Mouse (Mus musculus): ENCODE data around the gene Abcc12. TPM values are rescaled to one million over a fixed set of nuclear protein-coding genes. Genes with fewer than 3 reads are reported as not detected.

The Abcc12 gene
- total RNA-seq (2021): under 1 TPM; 0.28 to 0.65 TPM
- long read RNA-seq, experiment 1: 0 reads
- long read RNA-seq, experiment 2: 0 reads

DNA sequence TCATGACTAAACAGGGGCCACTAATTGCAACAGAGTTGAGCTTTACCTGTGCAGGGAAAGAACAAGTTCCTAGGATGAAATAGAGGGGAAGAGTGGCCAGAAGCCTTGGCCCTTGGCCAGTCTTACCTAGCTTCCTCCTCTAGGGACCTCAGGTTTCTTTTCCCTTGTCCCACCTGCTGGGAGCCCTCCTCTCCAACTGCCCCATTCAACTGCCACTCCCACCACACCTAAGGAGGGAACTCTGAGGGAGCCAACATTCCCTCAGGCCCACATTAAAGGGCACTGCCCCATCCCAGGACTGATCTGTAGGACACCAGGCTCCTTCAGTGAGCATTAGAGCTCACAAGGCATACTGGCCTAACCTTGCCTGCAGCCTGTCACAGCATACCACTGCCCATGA is at the start of gene Abcc12:
Gene Abcc12, minus strand, starts transcription at position 229 of the 400 bp plus-strand sequence.
- no peak for DNase-seq (ENCODE audit: low spot score in 2 of 2)

DNA sequence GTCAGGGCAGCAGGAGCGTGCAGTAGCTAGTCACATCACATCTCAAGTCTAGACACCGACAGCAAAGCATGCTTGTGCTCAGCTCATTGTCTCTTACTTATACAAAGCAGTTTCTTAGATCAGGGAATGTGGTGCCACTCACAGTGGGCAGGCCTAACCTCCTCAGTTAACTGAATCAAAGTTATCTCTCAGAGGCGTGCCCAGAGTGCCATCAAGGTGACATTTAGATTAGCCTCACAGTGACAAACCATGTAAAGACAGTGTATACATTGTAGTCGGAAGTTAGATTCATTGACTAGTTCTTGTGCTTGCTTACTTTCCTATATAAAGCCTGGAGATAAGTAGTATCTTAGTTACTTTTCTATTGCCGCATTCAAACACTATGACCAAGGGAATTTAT is 49.7 kb upstream of the Abcc12 start:
- DNase-seq (ENCODE audit: low spot score in 2 of 2): no peak

DNA sequence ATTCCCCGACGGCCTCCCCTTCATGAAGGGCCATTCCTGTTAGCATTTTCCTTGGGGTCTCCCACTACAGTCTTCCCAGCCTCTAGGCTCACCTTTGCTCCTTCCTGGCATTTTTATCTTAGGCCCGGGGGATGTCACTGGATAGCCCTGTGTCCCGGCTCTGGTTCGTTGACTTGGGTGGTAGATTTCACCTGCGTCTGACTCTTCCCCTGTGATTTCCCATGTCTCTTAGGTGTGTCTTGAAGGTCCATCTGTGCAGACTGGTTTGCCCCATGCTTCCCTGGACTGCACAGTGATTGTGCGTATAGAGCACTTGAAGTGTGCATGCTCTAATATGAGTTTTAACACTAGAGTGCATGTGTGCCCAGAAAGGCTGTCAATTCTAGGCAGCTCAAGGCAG is 44.4 kb upstream of the Abcc12 start:
- no peak for DNase-seq (ENCODE audit: low spot score in 2 of 2)

DNA sequence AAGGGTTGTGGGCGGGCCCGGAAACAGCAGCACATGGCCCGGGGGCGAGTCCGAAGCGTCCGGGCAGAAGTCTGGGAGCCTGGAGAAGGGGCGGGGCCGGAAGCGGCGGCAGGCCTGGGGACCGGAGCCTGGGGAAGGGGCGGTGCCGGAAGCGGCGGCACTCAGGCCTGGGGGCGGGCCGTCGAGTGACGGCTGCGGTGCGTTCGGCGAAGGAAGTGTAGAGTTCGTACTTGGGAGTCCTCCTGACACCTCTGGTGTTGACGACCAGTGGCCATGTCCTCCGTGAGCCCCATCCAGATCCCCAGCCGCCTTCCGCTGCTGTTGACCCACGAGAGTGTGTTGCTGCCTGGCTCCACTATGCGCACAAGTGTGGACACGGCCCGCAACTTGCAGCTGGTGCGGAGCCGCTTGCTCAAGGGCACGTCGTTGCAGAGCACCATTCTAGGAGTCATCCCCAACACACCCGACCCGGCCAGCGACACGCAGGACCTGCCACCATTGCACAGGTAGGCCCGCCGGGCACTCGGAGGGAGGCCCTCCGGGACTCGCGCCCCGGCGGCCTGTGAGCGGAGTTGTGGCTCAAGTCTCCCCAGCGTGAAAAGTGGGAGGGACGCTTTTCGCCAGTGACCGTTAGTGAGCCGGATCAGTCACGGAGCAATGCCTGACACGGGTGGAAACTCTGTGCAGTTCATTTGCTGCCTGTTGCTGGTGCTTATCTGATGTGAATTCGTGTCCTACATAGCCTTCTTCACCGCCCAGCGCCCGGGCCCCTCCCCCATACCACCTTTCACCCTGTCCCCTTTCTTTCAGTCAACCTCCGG is 43.6 kb upstream of the Abcc12 start, which contains the start of gene Lonp2:
Gene Lonp2, plus strand, starts transcription at position 133 of the 821 bp plus-strand sequence.
- DNase-seq (ENCODE audit: low spot score in 2 of 2): peak; percentile 98 to 99

DNA sequence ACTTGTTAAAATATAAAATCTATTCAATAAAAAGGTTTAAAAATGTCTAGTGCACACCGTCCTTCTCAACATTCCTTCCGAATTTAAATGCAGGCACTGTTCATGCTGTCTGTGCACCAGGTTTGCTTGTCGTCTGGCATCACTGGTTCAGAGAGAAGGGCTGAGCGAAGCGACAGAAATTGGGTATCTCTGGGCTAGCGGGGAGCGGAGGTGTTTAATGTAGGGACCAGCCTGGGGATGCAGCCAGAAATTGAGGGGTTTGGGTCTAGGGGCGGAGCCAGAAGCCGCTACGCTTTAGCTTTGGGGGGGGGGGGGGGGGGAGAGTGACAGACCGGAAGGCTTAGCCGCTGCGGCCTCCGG is 43.0 kb upstream of the Abcc12 start:
- no peak for DNase-seq (ENCODE audit: low spot score in 2 of 2)

DNA sequence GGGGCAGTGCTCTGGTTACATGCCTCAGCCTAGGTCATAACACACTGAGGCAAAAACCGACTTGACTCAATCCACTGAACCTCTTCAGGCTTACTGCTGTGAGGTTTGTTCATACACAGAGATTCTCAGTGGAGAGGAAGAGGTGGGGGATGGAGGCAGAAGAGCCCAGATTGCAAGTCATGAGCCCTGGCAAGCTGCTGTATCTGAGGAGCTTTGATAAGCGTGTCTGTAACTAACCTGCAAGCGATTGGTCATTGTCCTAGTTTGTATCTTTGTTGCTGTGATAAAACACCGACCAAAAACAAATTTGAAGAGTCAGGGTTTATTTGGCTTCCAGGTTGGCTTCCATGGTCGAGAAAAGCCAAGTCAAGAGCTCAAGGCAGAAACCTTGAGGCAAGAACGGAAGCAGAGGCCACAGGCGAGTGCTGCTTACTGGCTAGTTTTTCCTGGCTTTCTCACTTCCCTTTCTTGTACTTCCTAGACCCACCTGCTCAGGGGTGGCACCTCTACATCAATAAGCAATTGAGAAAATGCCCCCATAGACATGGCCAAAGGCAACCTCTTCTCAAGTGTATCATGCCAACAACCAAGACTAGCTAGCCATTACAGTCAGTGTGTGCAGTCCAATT is 37.4 kb upstream of the Abcc12 start:
- no peak for DNase-seq (ENCODE audit: low spot score in 2 of 2)

DNA sequence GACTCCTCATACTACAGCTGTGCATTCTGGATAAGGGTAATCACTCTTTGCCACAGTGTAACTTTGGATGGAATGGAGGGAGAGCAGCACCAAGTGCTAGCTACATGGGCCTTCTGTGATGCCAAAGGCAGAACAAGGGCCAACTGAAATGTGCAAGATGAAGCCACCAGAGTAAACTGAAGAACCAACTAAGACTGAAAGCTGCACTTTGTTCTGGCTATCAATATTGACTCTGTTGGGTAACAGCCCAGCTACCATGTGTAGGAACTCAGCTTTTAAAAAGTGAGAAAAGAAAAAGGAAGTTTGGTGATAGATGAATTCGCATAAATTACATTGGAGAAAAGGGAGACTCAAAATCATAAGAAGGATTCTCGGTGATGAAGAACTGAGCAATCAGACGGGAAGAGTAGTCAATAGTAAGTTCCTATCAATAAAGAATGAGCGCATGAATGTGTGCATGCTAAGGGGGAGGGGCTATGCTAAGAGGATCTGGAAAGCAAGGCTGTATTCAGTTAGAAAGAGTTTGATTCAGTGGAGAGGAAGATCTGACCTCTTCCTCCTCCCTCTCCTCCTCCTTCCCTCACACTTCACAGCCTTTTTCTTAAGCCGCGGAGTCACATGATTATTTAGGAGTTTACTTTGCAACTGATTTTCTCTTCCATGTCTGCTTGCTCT is 34.7 kb upstream of the Abcc12 start:
- DNase-seq (ENCODE audit: low spot score in 2 of 2): no peak

DNA sequence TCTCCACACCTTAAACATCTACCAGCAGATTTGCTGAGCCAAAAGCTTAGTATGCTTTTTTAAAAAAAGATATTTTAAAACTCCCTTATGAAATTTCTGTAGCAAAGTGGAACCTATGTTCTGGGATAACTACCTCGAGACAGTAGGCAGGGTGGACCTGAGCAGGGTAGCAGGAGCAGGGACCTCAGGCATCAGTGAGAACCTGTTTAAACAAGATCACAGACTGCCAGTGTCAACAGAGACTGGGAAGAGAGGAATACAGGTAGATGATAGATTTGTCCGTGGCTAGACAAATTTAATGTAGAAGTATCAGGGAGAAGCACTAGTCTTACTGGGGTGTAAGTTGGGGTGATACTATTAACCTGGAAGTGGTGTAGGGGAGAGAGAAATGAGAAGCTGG is 33.3 kb upstream of the Abcc12 start:
- no peak for DNase-seq (ENCODE audit: low spot score in 2 of 2)

DNA sequence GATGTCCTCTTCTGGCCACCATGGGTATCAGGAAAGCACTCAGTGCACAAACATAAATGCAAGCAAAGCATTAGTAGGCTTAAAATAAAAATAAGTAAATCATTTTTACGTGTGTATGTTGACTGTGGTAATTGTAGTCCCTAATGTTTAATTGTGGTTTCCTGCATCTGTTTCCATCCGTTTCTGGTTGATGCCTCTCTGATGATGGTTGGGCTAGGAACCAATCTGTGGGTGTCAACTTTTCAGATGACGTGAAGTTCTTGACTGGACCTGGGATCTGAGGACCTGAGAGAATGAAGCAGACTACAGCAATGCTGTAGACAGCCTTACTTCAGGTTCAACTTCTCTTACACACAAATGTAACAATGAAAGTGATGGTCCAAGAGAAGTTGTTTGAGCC is 24.2 kb upstream of the Abcc12 start:
- no peak for DNase-seq (ENCODE audit: low spot score in 2 of 2)

DNA sequence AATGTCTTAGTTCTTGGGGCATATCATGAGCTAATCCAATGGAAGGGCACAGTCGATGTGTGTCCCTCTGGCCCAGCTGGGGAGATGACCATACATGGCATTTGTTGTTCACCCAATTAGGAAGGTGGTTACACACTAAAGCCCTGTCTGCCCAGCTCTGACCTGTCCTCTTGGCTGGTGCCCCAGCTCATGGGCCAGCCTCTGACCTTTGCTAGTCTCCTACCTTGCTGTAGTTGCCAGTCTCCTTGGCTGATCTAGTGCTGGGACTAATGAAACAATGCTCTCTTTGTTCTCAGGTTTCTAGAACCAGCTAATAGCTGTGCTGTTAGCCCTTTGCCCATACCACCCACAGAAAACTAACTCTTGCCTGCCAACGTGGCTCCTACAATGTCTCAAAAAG is 22.7 kb upstream of the Abcc12 start:
- DNase-seq (ENCODE audit: low spot score in 2 of 2): no peak

DNA sequence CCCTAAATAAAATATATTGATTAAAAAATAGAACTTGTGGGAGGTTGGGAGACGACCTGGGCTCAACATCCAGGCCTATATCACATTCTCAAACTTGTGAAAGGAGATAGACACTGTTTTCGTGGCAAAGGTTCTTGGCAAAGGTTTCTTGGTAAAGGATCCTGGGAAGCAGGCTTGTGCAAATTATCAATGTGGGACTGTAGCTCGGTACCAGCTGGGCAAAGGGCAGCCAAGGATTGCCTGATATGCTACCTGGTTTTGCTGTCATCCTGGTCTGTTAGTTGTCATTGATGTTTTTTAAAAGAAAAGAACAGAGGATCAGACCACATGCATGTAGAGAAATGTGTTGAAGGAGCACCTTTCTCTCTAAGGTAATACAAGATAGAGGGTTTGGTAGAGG is 19.8 kb upstream of the Abcc12 start:
- no peak for DNase-seq (ENCODE audit: low spot score in 2 of 2)

DNA sequence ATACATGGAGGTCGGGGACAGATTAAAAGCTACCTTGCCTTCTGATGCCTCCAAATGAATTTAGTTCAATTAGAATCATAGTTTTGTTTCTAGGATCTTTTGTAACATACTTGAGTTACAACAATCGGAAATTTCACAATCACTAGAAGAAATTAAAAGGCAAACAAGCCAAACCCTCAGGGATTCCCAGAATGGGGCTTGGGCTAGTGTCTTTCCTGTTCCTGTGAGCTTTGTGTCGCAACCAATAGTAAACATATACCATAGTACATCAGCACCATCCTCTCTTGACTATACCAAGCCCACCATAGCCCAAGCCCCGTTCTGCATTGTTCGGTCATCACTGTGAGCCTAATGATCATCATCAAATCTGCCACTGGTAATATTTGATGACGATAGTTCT is 18.8 kb upstream of the Abcc12 start:
- no peak for DNase-seq (ENCODE audit: low spot score in 2 of 2)

DNA sequence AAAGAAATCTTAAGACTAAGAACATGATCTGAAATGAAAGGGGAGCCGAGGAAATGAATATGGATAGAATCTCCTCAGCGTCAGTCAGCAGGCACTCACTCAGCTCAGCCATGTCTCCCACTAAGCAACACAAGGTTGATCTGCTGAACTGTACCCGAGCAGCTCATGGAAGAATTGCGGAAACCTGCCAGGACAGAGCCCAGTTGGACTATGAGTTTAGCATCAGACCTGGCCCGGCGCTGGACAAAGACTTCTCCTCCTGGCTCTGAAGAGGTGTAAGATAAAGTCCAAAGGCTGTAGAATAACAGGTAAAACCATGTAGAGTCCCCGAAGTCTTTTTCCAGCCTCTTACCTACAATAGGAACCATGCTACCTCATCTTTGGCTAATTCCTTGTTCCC is 17.2 kb upstream of the Abcc12 start:
- no peak for DNase-seq (ENCODE audit: low spot score in 2 of 2)

DNA sequence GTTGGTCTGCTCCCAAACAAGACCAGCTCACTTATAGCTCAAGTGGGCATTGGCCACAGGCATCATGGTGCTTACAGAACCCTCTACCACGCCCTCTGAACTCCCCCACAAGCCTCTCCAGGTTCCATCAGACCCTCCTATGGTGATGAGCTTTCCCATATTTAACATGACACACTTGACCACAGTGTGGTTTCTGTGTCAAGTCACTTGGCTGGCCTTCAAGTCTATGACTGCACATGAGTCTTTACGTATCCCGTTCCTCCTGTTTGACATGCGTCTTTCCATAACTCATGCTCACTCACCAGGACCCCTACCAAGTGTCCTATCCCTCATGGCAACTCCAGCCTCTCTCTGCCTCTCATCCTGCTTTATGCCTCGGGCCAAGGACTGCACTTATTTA is 15.2 kb upstream of the Abcc12 start:
- DNase-seq (ENCODE audit: low spot score in 2 of 2): no peak

DNA sequence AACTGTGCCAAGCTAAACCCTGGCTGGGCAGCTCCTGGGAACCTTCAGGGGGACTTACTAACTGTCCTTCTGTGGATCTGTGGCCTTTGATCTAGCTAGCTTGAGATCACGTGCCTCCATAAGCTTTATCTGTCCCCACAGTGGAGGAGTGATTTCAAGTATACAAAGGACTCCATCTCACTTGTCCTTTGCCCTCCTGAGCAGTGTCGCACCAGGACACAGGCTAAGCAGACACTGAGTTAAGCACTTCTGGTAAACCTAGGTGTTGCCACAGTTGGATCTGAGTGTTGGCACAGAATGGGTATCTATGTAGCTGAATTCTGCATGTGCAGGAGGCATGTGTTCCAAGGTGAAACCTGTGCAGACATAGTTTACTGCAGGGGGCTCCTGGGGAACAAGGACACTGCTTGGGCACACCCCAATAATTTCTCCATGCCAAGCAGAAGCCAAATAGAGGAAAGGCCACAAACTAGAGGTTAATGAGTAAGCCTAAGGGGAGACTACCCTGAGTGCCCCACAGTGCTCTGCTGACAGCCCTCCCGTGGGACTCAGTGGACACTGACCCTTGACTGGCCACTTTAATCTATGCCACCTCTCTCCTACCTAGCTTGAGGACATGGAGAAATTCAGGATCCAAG is 13.8 kb upstream of the Abcc12 start:
- no peak for DNase-seq (ENCODE audit: low spot score in 2 of 2)

DNA sequence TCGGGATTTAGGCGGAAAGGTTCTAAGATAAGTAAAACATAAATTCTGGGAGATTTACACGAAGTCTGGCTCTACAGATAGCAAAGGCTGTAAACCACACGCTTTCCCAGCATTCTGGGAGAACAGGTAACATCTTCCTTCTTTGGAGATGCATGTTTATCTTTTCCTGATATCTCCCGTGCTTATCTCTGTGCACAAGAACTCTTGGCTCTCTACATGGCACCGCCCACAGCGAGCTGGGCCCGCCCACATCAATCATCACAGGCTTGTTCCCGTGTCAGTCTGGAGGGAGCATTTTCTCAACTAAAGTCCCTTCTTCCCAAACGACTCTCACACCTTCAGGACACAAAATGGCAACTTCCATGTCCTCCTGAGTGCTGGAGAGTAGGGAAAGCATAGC is 12.6 kb upstream of the Abcc12 start:
- no peak for DNase-seq (ENCODE audit: low spot score in 2 of 2)

DNA sequence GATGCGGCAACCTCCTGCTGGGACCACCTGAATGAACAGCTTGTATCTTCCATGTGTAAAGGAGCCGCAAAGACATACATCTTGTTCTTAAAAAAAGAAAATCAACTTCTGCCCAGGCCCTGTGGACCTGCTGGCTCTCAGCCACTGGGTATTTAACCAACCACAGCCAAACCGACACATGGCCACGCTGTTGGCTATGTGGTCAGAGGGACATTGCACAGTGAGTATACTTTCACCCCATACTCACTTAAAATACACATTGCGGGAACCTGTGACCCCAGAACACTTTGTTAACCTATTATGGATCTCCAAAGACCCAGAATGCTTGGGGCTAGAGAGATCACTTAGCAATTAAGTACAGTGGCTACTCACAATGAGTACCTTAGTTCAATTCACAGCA is 7.9 kb upstream of the Abcc12 start:
- no peak for DNase-seq (ENCODE audit: low spot score in 2 of 2)

DNA sequence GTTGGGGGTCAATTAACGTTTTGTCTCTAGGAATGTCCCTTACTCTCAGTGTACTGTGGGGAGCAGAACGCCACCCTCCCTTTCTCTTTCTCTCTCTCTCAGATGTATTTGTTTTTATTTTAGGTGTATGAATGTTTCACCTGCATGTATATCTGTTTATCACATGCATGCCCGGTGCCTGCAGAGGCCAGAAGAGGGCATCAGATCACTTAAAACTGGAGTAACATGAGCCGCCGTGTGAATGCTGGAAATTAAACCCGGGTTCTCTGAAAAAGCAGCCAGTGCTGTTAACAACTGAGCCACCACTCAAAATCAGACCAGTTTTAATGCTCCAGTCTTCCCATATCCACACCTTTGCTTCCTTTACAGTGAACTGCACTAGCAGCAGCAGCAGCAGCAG is 6.2 kb upstream of the Abcc12 start:
- no peak for DNase-seq (ENCODE audit: low spot score in 2 of 2)

DNA sequence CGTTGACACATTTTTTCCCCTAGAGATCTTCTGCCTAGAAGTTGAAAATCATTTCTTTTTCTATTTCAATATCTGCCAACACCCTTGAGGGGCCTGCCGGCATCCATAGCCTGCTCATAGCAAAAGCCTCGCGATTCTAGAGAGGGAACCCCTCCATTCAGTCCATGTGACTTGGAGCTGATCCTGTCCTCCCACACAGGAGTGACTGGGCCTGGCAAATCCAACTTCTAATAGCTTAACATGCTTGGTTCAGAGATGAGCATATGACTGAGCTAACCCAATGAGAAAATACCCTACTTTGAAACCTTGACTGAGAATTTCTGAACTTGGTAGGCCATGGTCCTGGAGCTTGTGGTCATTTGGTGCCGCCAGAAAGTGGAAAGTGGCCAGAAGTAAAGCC is 5.6 kb upstream of the Abcc12 start:
- DNase-seq (ENCODE audit: low spot score in 2 of 2): no peak

DNA sequence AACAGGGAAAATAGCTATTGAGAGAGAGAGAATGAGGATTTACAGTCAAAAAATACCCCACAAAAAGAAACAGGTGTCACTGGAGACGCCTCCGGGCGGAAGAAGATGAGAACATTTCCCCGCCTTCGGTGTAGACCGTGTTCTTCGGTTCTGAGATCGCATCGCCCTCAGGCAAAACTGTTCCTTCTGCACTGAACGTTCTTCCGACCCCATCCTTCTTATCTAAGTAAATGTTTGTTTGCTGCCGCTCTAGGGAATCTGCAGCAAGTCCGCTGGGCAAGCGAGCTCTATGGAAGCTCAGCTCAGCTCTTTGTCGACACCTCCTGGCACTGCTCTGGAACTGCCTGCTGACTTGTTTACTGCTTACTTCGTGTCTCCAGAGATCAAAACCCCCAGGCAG is 5.0 kb upstream of the Abcc12 start:
- DNase-seq (ENCODE audit: low spot score in 2 of 2): peak; percentile 77 to 78

DNA sequence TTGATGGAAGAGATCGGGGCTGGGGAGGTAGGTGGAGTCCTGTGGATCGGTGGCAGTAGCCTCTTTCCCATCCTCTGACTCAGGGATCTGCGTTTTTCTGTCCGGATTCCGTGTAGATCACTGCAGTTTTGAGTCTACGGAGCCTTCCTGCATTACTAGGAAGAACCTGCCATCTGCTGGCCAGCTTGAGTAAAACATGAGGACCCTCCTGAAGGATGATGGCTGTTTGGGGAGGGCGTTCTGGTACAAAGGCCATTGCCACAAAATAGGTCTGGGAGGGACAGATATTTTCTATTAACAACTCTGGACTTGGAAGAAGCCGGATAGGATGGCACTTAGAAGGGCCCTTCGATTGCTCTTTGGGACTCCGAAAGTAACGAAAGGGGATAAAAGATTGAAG is 4.6 kb upstream of the Abcc12 start:
- peak; percentile 87 to 89 for DNase-seq (ENCODE audit: low spot score in 2 of 2)

DNA sequence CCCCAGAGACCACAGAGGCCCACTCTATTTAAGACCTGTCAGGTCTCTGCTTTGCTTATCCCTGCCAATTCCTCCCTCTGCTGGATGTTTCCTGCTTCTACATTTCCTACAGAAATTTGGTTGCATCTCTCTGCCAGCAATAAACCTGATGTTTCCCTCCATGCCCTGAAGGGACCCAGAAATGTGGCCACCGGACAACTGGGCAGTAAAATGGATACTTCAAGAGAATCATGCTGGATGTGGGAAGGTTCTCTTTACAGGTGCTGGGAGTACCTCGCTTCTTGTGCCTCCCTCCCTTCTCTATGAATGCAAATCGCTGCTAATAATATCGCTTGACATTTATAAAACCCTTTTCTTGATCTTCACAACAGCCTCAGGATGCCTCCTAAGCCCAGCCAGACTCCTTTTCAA is 1.4 kb upstream of the Abcc12 start:
- DNase-seq (ENCODE audit: low spot score in 2 of 2): no peak
